Mouse (Mus musculus) liver, embryonic 12.5 days (tissue): Measurements from ENCODE around the gene 9430007A20Rik. TPM values are rescaled to one million over a fixed set of nuclear protein-coding genes. Genes with fewer than 3 reads are reported as not detected.
"Not testable (repeated sequence)": the region's sequence is repeated elsewhere in the genome, so short reads cannot be mapped to it uniquely, and the experiment has no call there.

ENCODE experiments used
- ATAC-seq: fragments of 200-750 bp; cut with Nextera tagmentation; 2 replicates; pipeline ENCODE4 v1.8.0; 2017; ENCODE audit warnings: moderate number of reproducible peaks, mild to moderate bottlenecking, moderate library complexity
- H3K27ac ChIP-seq: fragments of 300-500 bp; sonication (generic); 2 replicates; pipeline ENCODE4 v1.5.1; 2016; ENCODE audit warnings: mild to moderate bottlenecking
- H3K27me3 ChIP-seq: fragments of 300-500 bp; sonication (generic); replicated peaks from 2 replicates; pipeline ENCODE4 v1.6.1; 2016; ENCODE audit warnings: mild to moderate bottlenecking, moderate library complexity
- H3K36me3 ChIP-seq: fragments of 300-500 bp; sonication (generic); 2 replicates; pipeline ENCODE4 v1.6.1; 2016; ENCODE audit warnings: mild to moderate bottlenecking, moderate library complexity
- H3K4me1 ChIP-seq: fragments of 300-500 bp; sonication (generic); 2 replicates; pipeline ENCODE4 v1.6.1; 2016
- H3K4me2 ChIP-seq: fragments of 300-500 bp; sonication (generic); 2 replicates; pipeline ENCODE4 v1.6.1; 2016; ENCODE audit warnings: mild to moderate bottlenecking, moderate library complexity
- H3K4me3 ChIP-seq: fragments of 300-500 bp; sonication (generic); 2 replicates; pipeline ENCODE4 v1.5.1; 2016; ENCODE audit warnings: mild to moderate bottlenecking, moderate library complexity
- H3K9ac ChIP-seq: fragments of 300-500 bp; sonication (generic); 2 replicates; pipeline ENCODE4 v1.6.1; 2016; ENCODE audit warnings: mild to moderate bottlenecking, moderate library complexity
- H3K9me3 ChIP-seq: fragments of 300-500 bp; sonication (generic); replicated peaks from 2 replicates; pipeline ENCODE4 v1.6.1; 2016; ENCODE audit warnings: mild to moderate bottlenecking, moderate library complexity
- WGBS: fragments of 180-500 bp; shearing (Covaris S2); methylation state at CpG from one replicate; pipeline ENCODE4 v1.1.7; 2016; ENCODE audit not compliant: insufficient replicate concordance; 5-methylcytosine and 5-hydroxymethylcytosine counted together
- polyA plus RNA-seq: library from polyadenylated mRNA; unstranded; fragments of >200 nt; fragmentation: Nextera tagmentation; extraction: Ambion mirVana; gene quantifications from 2 replicates; pipeline ENCODE4 v1.2.1, GENCODE M21; 2016

9430007A20Rik gene
- not detected in 2 replicates for polyA plus RNA-seq

- H3K4me2 ChIP-seq = no peak within 1 kb of the TSS
- H3K9me3 ChIP-seq = peaks cover 18% of the 10 kb centered on the region; the same call in 1 of the 2 replicates
- no peak within 1 kb of the TSS for H3K4me3 ChIP-seq
- no peaks in the 10 kb centered on the region for H3K4me1 ChIP-seq
- no peaks in the 10 kb centered on the region for H3K27me3 ChIP-seq
- no peak within 1 kb of the TSS for H3K27ac ChIP-seq
- no peaks in the 10 kb centered on the region for H3K36me3 ChIP-seq
- 54% methylated on average over 5 of the region's 5 CpGs for WGBS
- no peak within 1 kb of the TSS for H3K9ac ChIP-seq
- no peak for ATAC-seq
Observed at GRCm38 (mm10) chr4:144519522-144519921, at the start of gene 9430007A20Rik. 9430007A20Rik (plus strand) TSS chr4:144519822.

- H3K4me2 ChIP-seq = no peak overlapping the region
- ATAC-seq = no peak
- H3K9ac ChIP-seq = no peak overlapping the region
- 0 out of 2 replicates have a peak, but pooled peaks cover 10% of the 10 kb centered on the region for H3K9me3 ChIP-seq
- H3K36me3 ChIP-seq = no peaks in the 10 kb centered on the region
- no peaks in the 10 kb centered on the region for H3K4me1 ChIP-seq
- H3K4me3 ChIP-seq = no peak overlapping the region
- no peak overlapping the region for H3K27ac ChIP-seq
- no peaks in the 10 kb centered on the region for H3K27me3 ChIP-seq
Observed at GRCm38 (mm10) chr4:144493331-144493730, 26.3 kb upstream of the 9430007A20Rik start.

- ATAC-seq = no peak
- Histone ChIP-seq H3K36me3 (no peaks in the 10 kb centered on the region), H3K4me2 (no peak overlapping the region), H3K27me3 (no peaks in the 10 kb centered on the region), H3K4me1 (no peaks in the 10 kb centered on the region), H3K9ac (no peak overlapping the region), H3K27ac (no peak overlapping the region), H3K9me3 (peaks cover 8% of the 10 kb centered on the region; the same call in 1 of the 2 replicates), H3K4me3 (no peak overlapping the region)
- 46% methylated on average over 1 of the region's 1 CpGs for WGBS
Observed at GRCm38 (mm10) chr4:144506518-144506917, 13.1 kb upstream of the 9430007A20Rik start.

DNA sequence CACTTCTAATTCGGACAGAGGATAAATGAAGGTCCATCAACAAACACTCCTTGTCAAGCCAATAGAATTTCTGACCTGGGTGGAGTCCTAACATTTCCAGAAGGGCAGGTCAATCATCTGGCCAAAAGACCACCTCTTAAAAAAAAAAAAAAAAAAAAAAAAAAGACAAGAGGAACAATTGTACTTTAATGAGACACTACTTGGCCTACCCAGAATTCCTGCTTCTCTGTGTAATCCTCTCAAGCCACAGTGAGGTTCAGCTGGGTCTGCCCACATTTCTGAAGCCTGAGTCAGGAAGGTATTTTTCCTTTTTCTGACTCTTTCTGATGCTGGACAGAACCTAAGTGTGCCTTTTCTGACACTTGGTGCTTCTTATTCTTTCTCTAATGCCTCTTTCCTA lies 25.1 kb downstream of the 9430007A20Rik start:
- no peaks in the 10 kb centered on the region for H3K4me1 ChIP-seq
- H3K27ac ChIP-seq = no peak overlapping the region
- H3K27me3 ChIP-seq = no peaks in the 10 kb centered on the region
- WGBS = 42% methylated on average over 1 of the region's 1 CpGs
- H3K4me2 ChIP-seq = no peak overlapping the region
- no peak for ATAC-seq
- no peak overlapping the region for H3K9ac ChIP-seq
- H3K4me3 ChIP-seq = no peak overlapping the region
- H3K36me3 ChIP-seq = no peaks in the 10 kb centered on the region
- peaks cover 25% of the 10 kb centered on the region for H3K9me3 ChIP-seq

DNA sequence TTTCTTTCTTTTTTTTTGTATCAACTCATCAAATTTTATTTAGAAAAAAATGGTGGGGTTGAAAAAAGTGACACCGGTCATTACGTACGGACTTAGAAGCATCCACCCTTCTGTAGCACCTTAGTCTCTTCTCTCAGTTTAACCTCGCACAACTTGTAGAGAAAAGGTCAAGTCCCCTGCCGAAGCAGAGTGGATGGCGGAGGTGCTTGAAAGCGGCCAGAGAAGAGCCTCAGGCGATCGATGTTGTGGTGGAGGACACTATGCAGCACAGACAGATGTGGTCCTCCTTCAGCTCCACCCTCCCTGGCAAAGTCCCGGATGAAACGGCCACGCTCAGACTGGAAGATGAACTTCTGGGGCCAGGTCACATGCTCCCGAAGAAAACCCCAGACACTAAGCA lies 25.7 kb downstream of the 9430007A20Rik start:
- H3K4me1 ChIP-seq, H3K4me2 ChIP-seq, H3K4me3 ChIP-seq, H3K27ac ChIP-seq, H3K27me3 ChIP-seq, ATAC-seq, H3K9ac ChIP-seq, H3K36me3 ChIP-seq: not testable (repeated sequence)
- 80% methylated on average over 13 of the region's 13 CpGs for WGBS
- H3K9me3 ChIP-seq = peaks cover 25% of the 10 kb centered on the region

DNA sequence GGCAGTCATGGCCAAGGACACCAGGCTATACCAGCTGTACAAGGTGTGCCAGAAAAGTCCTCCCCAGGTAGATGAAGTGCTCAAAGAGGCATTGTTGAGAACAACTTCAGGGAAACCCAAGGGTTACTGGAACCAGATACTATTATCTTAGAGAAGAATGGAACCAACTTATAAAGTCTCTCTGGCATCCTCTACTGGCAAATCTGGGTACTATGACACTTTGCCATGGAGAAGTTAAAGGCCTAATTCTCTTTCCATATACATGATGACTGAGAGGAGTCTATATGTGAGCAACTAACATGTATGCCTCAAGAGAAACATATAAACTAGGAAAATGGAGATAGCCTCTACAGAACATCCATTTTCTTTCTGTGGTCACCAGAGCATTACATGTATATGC lies 31.5 kb downstream of the 9430007A20Rik start:
- no peak overlapping the region for H3K4me2 ChIP-seq
- H3K27me3 ChIP-seq = no peaks in the 10 kb centered on the region
- no peak overlapping the region for H3K4me3 ChIP-seq
- H3K9me3 ChIP-seq = peaks cover 16% of the 10 kb centered on the region
- no peaks in the 10 kb centered on the region for H3K4me1 ChIP-seq
- no peak overlapping the region for H3K9ac ChIP-seq
- H3K27ac ChIP-seq = no peak overlapping the region
- no peaks in the 10 kb centered on the region for H3K36me3 ChIP-seq
- ATAC-seq = no peak

DNA sequence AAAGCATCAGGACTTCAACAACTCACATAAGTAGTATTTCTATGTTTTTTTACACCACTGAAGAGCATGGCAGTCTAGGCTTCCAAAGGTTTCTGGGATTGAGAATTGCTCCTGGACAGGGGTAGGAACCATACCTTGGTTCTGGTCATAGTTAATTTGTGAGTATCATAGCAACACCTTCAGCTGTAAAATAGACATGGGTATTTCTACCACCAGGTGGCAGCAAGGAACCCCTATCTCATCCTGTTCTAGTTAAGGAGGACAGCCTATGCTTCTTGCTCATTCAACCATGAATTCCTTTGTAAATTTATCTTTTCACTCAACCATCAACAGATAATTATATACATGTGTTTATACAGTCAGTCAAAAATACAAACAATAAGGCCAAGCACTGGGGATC lies 40.2 kb downstream of the 9430007A20Rik start:
- ATAC-seq = no peak
- H3K4me2 ChIP-seq = no peak overlapping the region
- no peak overlapping the region for H3K4me3 ChIP-seq
- H3K27ac ChIP-seq = no peak overlapping the region
- H3K36me3 ChIP-seq = no peaks in the 10 kb centered on the region
- H3K4me1 ChIP-seq = no peaks in the 10 kb centered on the region
- H3K9me3 ChIP-seq = peaks cover 15% of the 10 kb centered on the region
- H3K9ac ChIP-seq = no peak overlapping the region
- H3K27me3 ChIP-seq = no peaks in the 10 kb centered on the region

DNA sequence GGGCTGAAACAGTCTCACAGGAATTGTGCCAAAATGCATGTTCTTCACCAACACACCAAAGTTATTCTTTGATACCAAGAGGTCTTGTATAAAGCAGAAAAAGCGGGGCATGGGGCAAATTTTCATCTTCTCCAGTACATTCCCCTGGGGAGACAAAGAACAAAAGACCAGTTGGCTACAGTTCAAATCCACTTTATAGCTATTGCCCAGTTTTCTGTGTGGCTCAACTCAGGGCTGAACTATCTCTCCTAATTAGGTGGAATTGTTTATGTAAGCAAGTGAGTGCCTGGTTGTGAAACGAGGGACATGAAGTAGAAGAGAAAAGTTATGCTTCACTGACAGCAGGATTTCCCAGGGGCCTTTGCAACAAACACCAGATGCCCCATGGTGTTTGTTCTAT lies 41.6 kb downstream of the 9430007A20Rik start:
- Histone ChIP-seq H3K9me3 (peaks cover 20% of the 10 kb centered on the region), H3K4me1 (no peaks in the 10 kb centered on the region), H3K27me3 (no peaks in the 10 kb centered on the region), H3K9ac (no peak overlapping the region), H3K27ac (no peak overlapping the region), H3K4me2 (no peak overlapping the region), H3K36me3 (no peaks in the 10 kb centered on the region), H3K4me3 (no peak overlapping the region)
- WGBS = 39% methylated on average over 2 of the region's 2 CpGs
- ATAC-seq = no peak

- Histone ChIP-seq H3K36me3 (no peaks in the 10 kb centered on the region), H3K4me3 (no peak within 1 kb of the TSS), H3K9ac (no peak within 1 kb of the TSS), H3K4me2 (no peak within 1 kb of the TSS), H3K27me3 (no peaks in the 10 kb centered on the region), H3K27ac (no peak within 1 kb of the TSS), H3K4me1 (no peaks in the 10 kb centered on the region), H3K9me3 (peaks cover 17% of the 10 kb centered on the region)
- no peak for ATAC-seq
- 88% methylated on average over 1 of the region's 1 CpGs for WGBS
Observed at GRCm38 (mm10) chr4:144565034-144565433, 45.4 kb downstream of the 9430007A20Rik start, which contains the start of gene Gm13124. Gm13124 (minus strand) TSS chr4:144565134.

GRCm38 (mm10) chr4:144567752-144568151 lies 48.1 kb downstream of the 9430007A20Rik start:
- no peaks in the 10 kb centered on the region for H3K27me3 ChIP-seq
- H3K4me3 ChIP-seq = no peak overlapping the region
- no peak overlapping the region for H3K9ac ChIP-seq
- no peaks in the 10 kb centered on the region for H3K36me3 ChIP-seq
- no peak overlapping the region for H3K27ac ChIP-seq
- no peak for ATAC-seq
- peaks cover 6% of the 10 kb centered on the region; the same call in 1 of the 2 replicates for H3K9me3 ChIP-seq
- no peak overlapping the region for H3K4me2 ChIP-seq
- H3K4me1 ChIP-seq = no peaks in the 10 kb centered on the region

Other genes with a start within 250 kb of the 9430007A20Rik start
- gene Pramel5, start 239.3 kb upstream of the 9430007A20Rik start, polyA plus RNA-seq = not detected in 2 replicates
- not detected in 2 replicates for gene Gm13128, start 189.6 kb upstream of the 9430007A20Rik start, polyA plus RNA-seq
- gene Gm13119, start 161.9 kb upstream of the 9430007A20Rik start, polyA plus RNA-seq = not detected in 2 replicates
- not detected in 2 replicates for gene Pramef20, start 141.9 kb upstream of the 9430007A20Rik start, polyA plus RNA-seq
- not detected in 2 replicates for gene Pramef12, start 111.4 kb upstream of the 9430007A20Rik start, polyA plus RNA-seq
- not detected in 2 replicates for gene 1700012P22Rik, start 81.0 kb upstream of the 9430007A20Rik start, polyA plus RNA-seq
- not detected in 2 replicates for gene Gm9944, start 66.5 kb upstream of the 9430007A20Rik start, polyA plus RNA-seq
- gene Aadacl3, start 56.1 kb upstream of the 9430007A20Rik start, polyA plus RNA-seq = not detected in 2 replicates
- not detected in 2 replicates for gene Gm13124, start 45.3 kb downstream of the 9430007A20Rik start, polyA plus RNA-seq
- not detected in 2 replicates for gene Aadacl4, start 93.9 kb downstream of the 9430007A20Rik start, polyA plus RNA-seq
- not detected in 2 replicates for gene Gm436, start 166.5 kb downstream of the 9430007A20Rik start, polyA plus RNA-seq
- gene Gm13178, start 201.6 kb downstream of the 9430007A20Rik start, polyA plus RNA-seq = not detected in 2 replicates